In the genomic region with DNA sequence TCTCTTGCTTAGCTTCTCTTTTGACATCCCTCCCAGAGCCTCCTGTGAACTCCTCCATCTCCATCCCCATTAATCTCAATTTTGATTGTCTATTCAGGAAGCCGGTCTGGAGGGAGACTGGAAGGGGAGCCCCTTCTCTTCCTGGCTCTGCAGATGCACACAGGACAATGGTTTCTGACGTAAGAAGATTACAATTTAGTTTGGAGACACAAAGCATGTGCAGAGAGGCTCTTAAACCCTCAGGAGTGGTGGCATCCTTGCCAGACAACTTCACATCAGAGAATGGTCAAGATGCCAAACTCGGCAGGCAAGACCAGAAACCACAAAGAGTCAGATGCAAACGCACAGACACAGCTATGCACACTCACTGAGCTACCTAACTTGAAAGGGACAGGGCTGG, we compare ENCODE assay signal across 14 mouse cellular contexts. TPM values are rescaled to one million over a fixed set of nuclear protein-coding genes. Genes with fewer than 3 reads are reported as not detected.
DNase-seq lines count a peak whose midpoint lies in the region; ATAC-seq and TF ChIP-seq lines count a peak whose summit lies in the region.
"Had no signal": no experiment of that assay in that cellular context is flagged by ENCODE, and none has a peak within 500 bp of the region (broad histone marks: within the 10 kb centered on the region; RNA-seq: fewer than 3 reads in every experiment).

No protein-coding gene starts in this region.

- no peaks in the 10 kb centered on the region for H3K27me3 ChIP-seq in hindbrain, embryonic 10.5 days (ENCODE audit: insufficient read depth, poor library complexity, severe bottlenecking)
- H3K27me3 ChIP-seq in hindbrain, embryonic 12.5 days, result no peaks in the 10 kb centered on the region
- no peaks in the 10 kb centered on the region for H3K27me3 ChIP-seq in limb, embryonic 14.5 days (ENCODE audit: control insufficient read depth, insufficient read depth, low read length)
- no peaks in the 10 kb centered on the region for H3K27me3 ChIP-seq in limb, embryonic 10.5 days (ENCODE audit: low read depth, poor library complexity, severe bottlenecking)
- no peaks in the 10 kb centered on the region for H3K27me3 ChIP-seq in heart, postnatal 0 days (ENCODE audit: control insufficient read depth, insufficient read depth, low read length)
- H3K27me3 ChIP-seq: CH12.LX; embryonic facial prominence, embryonic 13.5 days; forebrain, embryonic 12.5 days had no signal

- H3K4me2 ChIP-seq in hindbrain, embryonic 12.5 days (replicated peaks), result no peak overlapping the region
- H3K4me2 ChIP-seq in limb, embryonic 14.5 days (replicated peaks; ENCODE audit: low read depth, low read length, severe bottlenecking), result no peak overlapping the region
- H3K4me2 ChIP-seq in heart, postnatal 0 days (ENCODE audit: low read depth, low read length), result no peak overlapping the region
- H3K4me2 ChIP-seq: embryonic facial prominence, embryonic 13.5 days; forebrain, embryonic 12.5 days had no signal

- no peak for TF ChIP-seq POLR2A in limb, embryonic 14.5 days (IDR thresholded peaks at IDR 0.05; ENCODE audit: borderline replicate concordance, extremely low read depth, insufficient read depth, insufficient read length)

- no peak overlapping the region for H3K9ac ChIP-seq in hindbrain, embryonic 12.5 days
- no peak overlapping the region for H3K9ac ChIP-seq in limb, embryonic 14.5 days (ENCODE audit: low read depth, low read length, severe bottlenecking)
- H3K9ac ChIP-seq in heart, postnatal 0 days (replicated peaks; ENCODE audit: low read depth, low read length), result no peak overlapping the region
- H3K9ac ChIP-seq: embryonic facial prominence, embryonic 13.5 days; forebrain, embryonic 12.5 days had no signal

- ATAC-seq in hindbrain, embryonic 12.5 days (ENCODE audit: low FRiP score), result no peak
- ATAC-seq in limb, embryonic 14.5 days (ENCODE audit: low FRiP score, low read depth), result no peak
- no peak for ATAC-seq in heart, postnatal 0 days (ENCODE audit: insufficient read depth, low read depth)

- 74% methylated on average over 4 of the region's 4 CpGs for WGBS in hindbrain, embryonic 10.5 days
- WGBS in hindbrain, embryonic 12.5 days, result 68% methylated on average over 4 of the region's 4 CpGs
- 67% methylated on average over 4 of the region's 4 CpGs for WGBS in limb, embryonic 14.5 days
- 81% methylated on average over 4 of the region's 4 CpGs for WGBS in limb, embryonic 10.5 days
- WGBS in heart, postnatal 0 days, result 63% methylated on average over 4 of the region's 4 CpGs

- no peak for TF ChIP-seq EP300 in heart, postnatal 0 days (IDR thresholded peaks at IDR 0.05; ENCODE audit: low read depth)

- peaks cover 44% of the 10 kb centered on the region for H3K4me1 ChIP-seq in hindbrain, embryonic 10.5 days (replicated peaks)
- peaks cover 31% of the 10 kb centered on the region for H3K4me1 ChIP-seq in hindbrain, embryonic 12.5 days
- peaks cover 44% of the 10 kb centered on the region for H3K4me1 ChIP-seq in limb, embryonic 14.5 days (ENCODE audit: control insufficient read depth, insufficient read depth, low read length)
- peaks cover 38% of the 10 kb centered on the region for H3K4me1 ChIP-seq in limb, embryonic 10.5 days
- peaks cover 28% of the 10 kb centered on the region for H3K4me1 ChIP-seq in heart, postnatal 0 days (ENCODE audit: control insufficient read depth, insufficient read depth)

- H3K27ac ChIP-seq in hindbrain, embryonic 10.5 days, result 0 out of 2 replicates have a peak overlapping the region, but pooled peaks have one; percentile 31
- no peak overlapping the region for H3K27ac ChIP-seq in hindbrain, embryonic 12.5 days
- 0 out of 2 replicates have a peak overlapping the region, but pooled peaks have one; percentile 26 for H3K27ac ChIP-seq in limb, embryonic 14.5 days (replicated peaks; ENCODE audit: low read depth, low read length)
- H3K27ac ChIP-seq in limb, embryonic 10.5 days, result no peak overlapping the region
- peak overlapping the region; percentile 68 for H3K27ac ChIP-seq in heart, postnatal 0 days (ENCODE audit: low read depth)
- H3K27ac ChIP-seq: embryonic facial prominence, embryonic 13.5 days; forebrain, embryonic 12.5 days had no signal

- no peak for TF ChIP-seq CTCF in heart, postnatal 0 days (IDR thresholded peaks at IDR 0.05; ENCODE audit: low read depth)

- no peak overlapping the region for H3K4me3 ChIP-seq in hindbrain, embryonic 10.5 days
- H3K4me3 ChIP-seq in hindbrain, embryonic 12.5 days, result no peak overlapping the region
- no peak overlapping the region for H3K4me3 ChIP-seq in limb, embryonic 14.5 days (replicated peaks; ENCODE audit: low read length)
- H3K4me3 ChIP-seq in limb, embryonic 10.5 days, result no peak overlapping the region
- H3K4me3 ChIP-seq in heart, postnatal 0 days (ENCODE audit: low read depth, low read length), result no peak overlapping the region
- H3K4me3 ChIP-seq: embryonic facial prominence, embryonic 13.5 days; forebrain, embryonic 12.5 days had no signal

- no peaks in the 10 kb centered on the region for H3K36me3 ChIP-seq in hindbrain, embryonic 10.5 days
- no peaks in the 10 kb centered on the region for H3K36me3 ChIP-seq in hindbrain, embryonic 12.5 days
- peaks cover 21% of the 10 kb centered on the region; the same call in 1 of the 2 replicates for H3K36me3 ChIP-seq in limb, embryonic 14.5 days (ENCODE audit: control insufficient read depth, insufficient read depth, low read length)
- H3K36me3 ChIP-seq in limb, embryonic 10.5 days, result no peaks in the 10 kb centered on the region
- H3K36me3 ChIP-seq in heart, postnatal 0 days (replicated peaks; ENCODE audit: control insufficient read depth, insufficient read depth, low read length), result no peaks in the 10 kb centered on the region
- H3K36me3 ChIP-seq: forebrain, embryonic 12.5 days had no signal

- no peaks in the 10 kb centered on the region for H3K9me3 ChIP-seq in hindbrain, embryonic 10.5 days
- H3K9me3 ChIP-seq in hindbrain, embryonic 12.5 days (replicated peaks), result no peaks in the 10 kb centered on the region
- H3K9me3 ChIP-seq in limb, embryonic 14.5 days (ENCODE audit: control insufficient read depth, low read length), result no peaks in the 10 kb centered on the region
- no peaks in the 10 kb centered on the region for H3K9me3 ChIP-seq in limb, embryonic 10.5 days (replicated peaks)
- H3K9me3 ChIP-seq in heart, postnatal 0 days (replicated peaks; ENCODE audit: control insufficient read depth, low read length), result no peaks in the 10 kb centered on the region
- H3K9me3 ChIP-seq: embryonic facial prominence, embryonic 13.5 days; forebrain, embryonic 12.5 days had no signal

- no peak for DNase-seq in hindbrain, embryonic 10.5 days (ENCODE audit: low spot score)
- no peak for DNase-seq in limb, embryonic 14.5 days (ENCODE audit: low spot score)
- DNase-seq in limb, embryonic 10.5 days (ENCODE audit: low spot score), result no peak
- peak; percentile 82 for DNase-seq in Muller cell, postnatal 12 days (ENCODE audit: inconsistent ontology term)
- no peak for DNase-seq in heart, postnatal 0 days (ENCODE audit: low spot score)
- DNase-seq in embryo, embryonic 11 days, result no peak
- no peak for DNase-seq in spleen, postnatal 36 days (ENCODE audit: low spot score in 2 of 2)
- DNase-seq: cerebellum, postnatal 36 days; kidney, postnatal 25 days; thymus, postnatal 4 days had no signal

RNA-seq across cellular contexts. Expression of a gene that starts 22.7 kb away (rescaled TPM):
- polyA plus RNA-seq in hindbrain, embryonic 10.5 days (2016; fragmentation: Nextera tagmentation; extraction: Ambion mirVana), result 35.9 and 39.9 TPM in 2 replicates
- 49.2 and 54.1 TPM in 2 replicates for polyA plus RNA-seq in hindbrain, embryonic 12.5 days (2016; fragmentation: Nextera tagmentation; extraction: Ambion mirVana)
- polyA plus RNA-seq in limb, embryonic 14.5 days (2012; rRNA removed), result 215 and 273 TPM in 2 replicates
- polyA plus RNA-seq in limb, embryonic 14.5 days (2014; fragmentation: Nextera tagmentation; extraction: Ambion mirVana), result 318 and 323 TPM in 2 replicates
- polyA plus RNA-seq in limb, embryonic 10.5 days (2016; fragmentation: Nextera tagmentation; extraction: Ambion mirVana), result 22.5 and 33.2 TPM in 2 replicates
- total RNA-seq in heart, postnatal 0 days (2014; rRNA removed; ENCODE audit: low replicate concordance), result 51.9 and 72.4 TPM in 2 replicates
- 99.3 and 99.4 TPM in 2 replicates for polyA plus RNA-seq in heart, postnatal 0 days (2015; fragmentation: Nextera tagmentation; extraction: Ambion mirVana)

Comparison
In these comparisons a context has a peak if more than half of its experiments do, and no peak if none do; other contexts are left out.
1. H3K27ac ChIP-seq: peak in hindbrain, embryonic 10.5 days (single experiment), limb, embryonic 14.5 days (single experiment) and heart, postnatal 0 days (single experiment); none in hindbrain, embryonic 12.5 days (single experiment) and limb, embryonic 10.5 days (single experiment).